Mouse (Mus musculus): ENCODE data around the gene Iyd. TPM values are rescaled to one million over a fixed set of nuclear protein-coding genes. Genes with fewer than 3 reads are reported as not detected.

The Iyd gene
- polyA plus RNA-seq, 1 experiment from 2014 or later, result 0.27 TPM

Other genes with a start within 250 kb of the Iyd start
- 189 and 199 TPM in 2 replicates for gene Ppp1r14c, start 174.2 kb upstream of the Iyd start, polyA plus RNA-seq (2015; fragmentation: Nextera tagmentation; extraction: Ambion mirVana)
- gene Plekhg1, start 200.1 kb downstream of the Iyd start, polyA plus RNA-seq (2015; fragmentation: Nextera tagmentation; extraction: Ambion mirVana), result 5.9 and 7.4 TPM in 2 replicates

All from heart, embryonic 13.5 days (tissue).